26 mouse cellular contexts compared by ENCODE assay signal in genomic region chr12:109325986-109326385, GRCm38 (mm10).
A peak's percentile ranks its signal among the peaks of the same experiment; 100 is the strongest.
DNase-seq lines count a peak whose midpoint lies in the region; ATAC-seq and TF ChIP-seq lines count a peak whose summit lies in the region.
"Had no signal": no experiment of that assay in that cellular context is flagged by ENCODE, and none has a peak within 500 bp of the region (broad histone marks: within the 10 kb centered on the region; RNA-seq: fewer than 3 reads in every experiment).

No protein-coding gene starts in this region.

- H3K4me3 ChIP-seq in kidney, embryonic 15.5 days (replicated peaks): no peak overlapping the region
- no peak overlapping the region for H3K4me3 ChIP-seq in midbrain, embryonic 16.5 days (ENCODE audit: low read depth, low read length)
- no peak overlapping the region for H3K4me3 ChIP-seq in midbrain, embryonic 10.5 days
- H3K4me3 ChIP-seq: embryonic facial prominence, embryonic 13.5 days; forebrain, embryonic 15.5 days; heart, embryonic 15.5 days; left cerebral cortex, adult 2 months; myocyte had no signal

- H3K4me1 ChIP-seq in kidney, embryonic 15.5 days: 0 out of 2 replicates have a peak, but pooled peaks cover 2% of the 10 kb centered on the region
- no peaks in the 10 kb centered on the region for H3K4me1 ChIP-seq in midbrain, embryonic 16.5 days (ENCODE audit: control insufficient read depth, insufficient read depth, low read length)
- no peaks in the 10 kb centered on the region for H3K4me1 ChIP-seq in midbrain, embryonic 10.5 days
- H3K4me1 ChIP-seq: embryonic facial prominence, embryonic 13.5 days; forebrain, embryonic 15.5 days; heart, embryonic 15.5 days had no signal

- WGBS in kidney, embryonic 15.5 days: 31% methylated on average over 11 of the region's 11 CpGs
- 56% methylated on average over 11 of the region's 11 CpGs for WGBS in midbrain, embryonic 16.5 days
- WGBS in midbrain, embryonic 10.5 days: 61% methylated on average over 11 of the region's 11 CpGs

- no peaks in the 10 kb centered on the region for H3K36me3 ChIP-seq in kidney, embryonic 15.5 days
- no peaks in the 10 kb centered on the region for H3K36me3 ChIP-seq in midbrain, embryonic 16.5 days (ENCODE audit: control insufficient read depth, insufficient read depth, low read length)
- H3K36me3 ChIP-seq in midbrain, embryonic 10.5 days: no peaks in the 10 kb centered on the region
- H3K36me3 ChIP-seq: embryonic facial prominence, embryonic 13.5 days; forebrain, embryonic 15.5 days; heart, embryonic 15.5 days had no signal

- no peak for TF ChIP-seq CTCF in brain, embryonic 14.5 days (IDR thresholded peaks at IDR 0.05; ENCODE audit: borderline replicate concordance, extremely low read depth, insufficient read depth, insufficient read length)

- peak; percentile 83 for ATAC-seq in kidney, embryonic 15.5 days (replicated peaks; ENCODE audit: low FRiP score)
- ATAC-seq in midbrain, embryonic 16.5 days: no peak
- ATAC-seq: activated CD4-positive, CD25-positive, alpha-beta regulatory T cell, adult 4 months; forebrain, embryonic 15.5 days; inflammation-experienced regulatory T-cells, adult 6 months had no signal

- H3K9ac ChIP-seq in kidney, embryonic 15.5 days: no peak overlapping the region
- H3K9ac ChIP-seq in midbrain, embryonic 16.5 days (ENCODE audit: low read depth, low read length): no peak overlapping the region
- H3K9ac ChIP-seq: embryonic facial prominence, embryonic 13.5 days; forebrain, embryonic 15.5 days; heart, embryonic 15.5 days had no signal

- no peak for TF ChIP-seq POLR2A in brain, embryonic 14.5 days (IDR thresholded peaks at IDR 0.05; ENCODE audit: borderline replicate concordance, extremely low read depth, insufficient read depth, insufficient read length, poor library complexity, severe bottlenecking)

- DNase-seq in kidney, adult 9 months: no peak
- DNase-seq in midbrain, embryonic 10.5 days (ENCODE audit: low spot score): no peak
- DNase-seq in brain, embryonic 14.5 days (ENCODE audit: low read depth): peak; percentile 14
- DNase-seq in cerebellum, postnatal 36 days: no peak
- DNase-seq in cerebellum, adult 8-10 months: no peak
- DNase-seq: adrenal gland, postnatal 10 days; B cell, adult 2 months; cerebellum, adult 11 months; cerebellum, postnatal 14 days; gastrocnemius, postnatal 25 days; kidney, postnatal 14 days; layer of hippocampus, adult 9-11 months; left cerebral cortex, postnatal 4 days; liver; lung, postnatal 14 days; right cerebral cortex, postnatal 25 days; thymus, adult 2 months had no signal

- H3K9me3 ChIP-seq in kidney, embryonic 15.5 days (replicated peaks): no peaks in the 10 kb centered on the region
- H3K9me3 ChIP-seq in midbrain, embryonic 16.5 days (replicated peaks; ENCODE audit: control insufficient read depth, low read length, poor library complexity, severe bottlenecking): no peaks in the 10 kb centered on the region
- H3K9me3 ChIP-seq in midbrain, embryonic 10.5 days (replicated peaks): no peaks in the 10 kb centered on the region
- H3K9me3 ChIP-seq: embryonic facial prominence, embryonic 13.5 days; forebrain, embryonic 15.5 days; heart, embryonic 15.5 days had no signal

- no peaks in the 10 kb centered on the region for H3K27me3 ChIP-seq in kidney, embryonic 15.5 days
- H3K27me3 ChIP-seq in midbrain, embryonic 16.5 days (ENCODE audit: control insufficient read depth, insufficient read depth, low read depth, low read length): no peaks in the 10 kb centered on the region
- H3K27me3 ChIP-seq in midbrain, embryonic 10.5 days (ENCODE audit: low read depth, poor library complexity, severe bottlenecking): no peaks in the 10 kb centered on the region
- H3K27me3 ChIP-seq: embryonic facial prominence, embryonic 13.5 days; forebrain, embryonic 15.5 days; heart, embryonic 15.5 days had no signal

- no peak overlapping the region for H3K27ac ChIP-seq in kidney, embryonic 15.5 days
- no peak overlapping the region for H3K27ac ChIP-seq in midbrain, embryonic 16.5 days (ENCODE audit: low read length)
- H3K27ac ChIP-seq in midbrain, embryonic 10.5 days (replicated peaks): no peak overlapping the region
- H3K27ac ChIP-seq: embryonic facial prominence, embryonic 13.5 days; forebrain, embryonic 15.5 days; heart, embryonic 15.5 days; left cerebral cortex, adult 2 months had no signal

- 0 out of 2 replicates have a peak overlapping the region, but pooled peaks have one; percentile 21 for H3K4me2 ChIP-seq in kidney, embryonic 15.5 days
- H3K4me2 ChIP-seq in midbrain, embryonic 16.5 days (ENCODE audit: low read length): peak overlapping the region; percentile 22; the same call in 1 of the 2 replicates
- H3K4me2 ChIP-seq: embryonic facial prominence, embryonic 13.5 days; forebrain, embryonic 15.5 days; heart, embryonic 15.5 days had no signal
